Mouse (Mus musculus) heart, postnatal 0 days (tissue): ENCODE data around the gene Edem2. TPM values are rescaled to one million over a fixed set of nuclear protein-coding genes. Genes with fewer than 3 reads are reported as not detected.
A peak's percentile ranks its signal among the peaks of the same experiment; 100 is the strongest.

Experiments used
- ATAC-seq: fragments of 200-750 bp; cut with Nextera tagmentation; 2 replicates; pipeline ENCODE4 v1.8.0; 2017; ENCODE audit warnings: low read depth, moderate number of reproducible peaks, moderate library complexity; ENCODE audit not compliant: insufficient read depth
- DNase-seq: peaks from one replicate; pipeline ENCODE4 v3.0.0-alpha.2; 2016; ENCODE audit warnings: low spot score
- H3K27ac ChIP-seq: fragments of 300-500 bp; sonication (generic); 2 replicates; pipeline ENCODE4 v1.5.1; 2014; ENCODE audit warnings: low read depth, mild to moderate bottlenecking
- H3K27me3 ChIP-seq: fragments of 300-500 bp; sonication (generic); 2 replicates; pipeline ENCODE4 v1.6.1; 2014; ENCODE audit warnings: low read length, mixed read lengths; ENCODE audit not compliant: control insufficient read depth, insufficient read depth
- H3K36me3 ChIP-seq: fragments of 300-500 bp; sonication (generic); replicated peaks from 2 replicates; pipeline ENCODE4 v1.6.1; 2014; ENCODE audit warnings: low read length, mixed read lengths; ENCODE audit not compliant: control insufficient read depth, insufficient read depth
- H3K4me1 ChIP-seq: fragments of 300-500 bp; sonication (generic); 2 replicates; pipeline ENCODE4 v1.6.1; 2014; ENCODE audit warnings: antibody characterized with exemption; ENCODE audit not compliant: control insufficient read depth, insufficient read depth
- H3K4me2 ChIP-seq: fragments of 300-500 bp; sonication (generic); 2 replicates; pipeline ENCODE4 v1.6.1; 2014; ENCODE audit warnings: low read depth, mild to moderate bottlenecking, low read length, moderate library complexity
- H3K4me3 ChIP-seq: fragments of 300-500 bp; sonication (generic); 2 replicates; pipeline ENCODE4 v1.5.1; 2014; ENCODE audit warnings: low read depth, low read length
- H3K9ac ChIP-seq: fragments of 300-500 bp; sonication (generic); replicated peaks from 2 replicates; pipeline ENCODE4 v1.6.1; 2014; ENCODE audit warnings: low read depth, low read length, mixed read lengths
- H3K9me3 ChIP-seq: fragments of 300-500 bp; sonication (generic); replicated peaks from 2 replicates; pipeline ENCODE4 v1.6.1; 2016; ENCODE audit warnings: low read length; ENCODE audit not compliant: control insufficient read depth
- CTCF ChIP-seq: IDR thresholded peaks from 2 replicates; pipeline ENCODE4 v1.5.1; 2016; ENCODE audit warnings: antibody characterized with exemption, control low read depth, low read depth
- EP300 ChIP-seq: IDR thresholded peaks from 2 replicates; pipeline ENCODE4 v1.6.1; 2016; ENCODE audit warnings: antibody characterized with exemption, low read depth
- WGBS: fragments of 180-500 bp; shearing (Covaris S2); extraction: QIAGEN DNeasy Blood & Tissue Kit; methylation state at CpG from one replicate; pipeline ENCODE4 v1.1.7; 2014; 5-methylcytosine and 5-hydroxymethylcytosine counted together
- polyA plus RNA-seq: library from polyadenylated mRNA; unstranded; fragments of >200 nt; fragmentation: Nextera tagmentation; extraction: Ambion mirVana; gene quantifications from 2 replicates; pipeline ENCODE4 v1.2.1, GENCODE M21; 2015
- total RNA-seq: library from RNA; depleted of rRNA; stranded (reverse); fragments of >200 nt; gene quantifications from 2 replicates; pipeline ENCODE4 v1.2.3, GENCODE M21; 2014; ENCODE audit warnings: low replicate concordance

The Edem2 gene
- total and polyA plus RNA-seq, 2 experiments from 2014 or later: 9.7 to 14.8 TPM

DNA sequence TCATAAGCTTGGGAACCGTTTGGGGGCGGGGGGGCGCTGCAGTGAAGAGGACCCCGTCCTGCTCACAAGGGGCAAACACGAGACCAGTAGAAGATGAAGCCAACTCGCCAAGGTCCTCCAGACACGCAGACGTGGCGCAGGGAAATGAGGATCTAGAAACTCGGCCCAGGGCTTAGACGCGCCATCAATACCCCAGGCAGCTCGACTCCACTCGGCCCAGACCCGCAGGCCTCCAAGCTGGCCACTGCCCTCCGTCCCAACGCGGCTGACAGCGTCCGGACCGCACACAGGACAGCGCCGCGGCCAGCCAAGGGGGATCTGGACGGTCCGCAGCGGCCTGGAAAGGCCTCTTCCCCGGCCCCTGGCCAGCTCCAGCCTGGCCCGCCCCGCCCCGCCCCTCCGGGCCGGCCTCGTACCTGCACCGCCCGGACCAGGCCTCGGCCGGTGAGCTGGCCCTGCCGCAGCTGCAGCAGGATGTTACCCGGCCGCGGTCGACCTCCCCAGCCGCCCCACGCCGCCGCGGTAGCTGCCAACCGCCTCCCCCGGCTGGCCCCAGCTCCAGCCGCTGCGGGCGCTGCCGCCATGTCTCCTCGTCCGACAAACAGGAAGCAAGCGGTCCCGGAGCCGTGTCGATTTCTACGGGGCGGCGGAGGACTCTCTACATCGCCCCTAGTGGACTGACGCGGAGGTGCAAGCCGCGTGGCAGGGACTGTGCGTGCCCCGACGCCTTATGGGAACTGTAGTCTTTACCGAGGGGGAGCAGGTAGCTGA lies 37.4 kb downstream of the Edem2 start, which contains the start of gene Trpc4ap:
Trpc4ap (minus strand) TSS at position 662 of the 771 bp plus-strand sequence.
- DNase-seq: peak; percentile 95
- Histone ChIP-seq H3K4me1 (peaks cover 10% of the 10 kb centered on the region), H3K36me3 (no peaks in the 10 kb centered on the region; the same call in 1 of the 2 replicates), H3K27ac (peak within 1 kb of the TSS; percentile 91), H3K4me3 (peak within 1 kb of the TSS; percentile 94), H3K27me3 (no peaks in the 10 kb centered on the region), H3K4me2 (peak within 1 kb of the TSS; percentile 82), H3K9ac (peak within 1 kb of the TSS; percentile 70), H3K9me3 (no peaks in the 10 kb centered on the region)
- WGBS: under 1% methylated on average over 63 of the region's 72 CpGs
- ATAC-seq: peak; percentile 97
- no peak for TF ChIP-seq EP300
- TF ChIP-seq CTCF: peak; percentile 96

DNA sequence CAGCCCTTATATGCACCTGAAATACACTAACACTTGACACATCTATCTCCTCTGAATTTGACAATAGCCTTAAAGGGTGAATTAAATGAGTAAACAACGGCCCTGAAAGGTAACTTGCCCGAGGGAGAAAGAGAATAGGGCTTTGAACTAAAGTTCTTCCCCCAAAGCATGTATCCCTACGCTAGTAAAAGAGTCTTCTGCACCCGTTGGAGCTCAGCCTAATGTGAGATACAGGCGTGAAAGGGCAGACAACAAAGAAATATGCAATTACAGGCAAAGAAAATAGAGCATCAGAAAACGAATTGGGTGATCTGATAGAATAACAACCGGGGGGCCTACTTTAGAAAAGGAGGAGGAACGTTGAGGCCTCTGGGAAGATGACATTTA lies 37.9 kb downstream of the Edem2 start:
- Histone ChIP-seq H3K27ac (peak overlapping the region; percentile 91), H3K9ac (peak overlapping the region; percentile 70), H3K4me3 (peak overlapping the region; percentile 94), H3K36me3 (no peaks in the 10 kb centered on the region; the same call in 1 of the 2 replicates), H3K27me3 (no peaks in the 10 kb centered on the region), H3K9me3 (no peaks in the 10 kb centered on the region), H3K4me2 (peak overlapping the region; percentile 82), H3K4me1 (peaks cover 13% of the 10 kb centered on the region)
- WGBS: 5% methylated on average over 8 of the region's 8 CpGs
- no peak for ATAC-seq
- no peak for DNase-seq
- TF ChIP-seq CTCF (no peak), EP300 (no peak)

DNA sequence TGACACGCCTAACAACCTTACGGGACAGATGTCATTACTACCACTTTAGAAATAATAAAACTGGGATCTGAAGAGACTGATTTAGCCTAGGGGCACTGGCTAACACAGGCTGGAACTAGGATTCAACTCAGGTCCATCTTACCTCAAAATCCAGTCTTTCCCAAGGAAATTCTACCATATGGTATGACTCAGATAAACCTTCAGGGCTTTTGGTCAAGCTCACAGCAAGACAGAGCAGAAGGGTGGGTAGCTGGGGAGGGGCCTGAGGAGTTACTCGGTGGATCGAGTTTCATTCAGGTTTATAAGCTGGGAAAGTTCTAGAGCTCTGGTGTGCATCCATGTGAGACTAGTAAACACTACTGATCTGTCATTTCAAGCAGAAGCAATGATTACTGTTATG lies 40.1 kb downstream of the Edem2 start:
- peaks cover 17% of the 10 kb centered on the region for H3K4me1 ChIP-seq
- ATAC-seq: no peak
- WGBS: 75% methylated on average over 4 of the region's 4 CpGs

DNA sequence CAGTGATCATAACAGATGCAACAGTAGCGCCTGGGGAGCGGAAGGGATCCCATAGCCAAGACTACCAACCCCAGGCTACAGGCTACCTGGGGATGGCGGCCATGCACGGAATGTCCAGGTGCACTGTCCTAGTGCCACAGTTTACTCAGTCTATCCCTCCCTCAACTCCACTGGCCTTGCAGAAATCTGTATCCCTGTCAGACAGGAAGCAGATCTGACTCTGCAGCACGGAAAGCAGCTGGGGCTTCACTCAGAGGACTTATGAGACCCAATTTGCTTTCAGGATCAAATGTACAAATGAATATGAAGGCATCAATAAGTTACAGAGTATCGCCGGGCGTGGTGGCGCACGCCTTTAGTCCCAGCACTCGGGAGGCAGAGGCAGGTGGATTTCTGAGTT lies 41.5 kb downstream of the Edem2 start:
- H3K4me1 ChIP-seq: peaks cover 17% of the 10 kb centered on the region
- no peak overlapping the region for H3K4me3 ChIP-seq
- no peaks in the 10 kb centered on the region for H3K9me3 ChIP-seq
- H3K4me2 ChIP-seq: no peak overlapping the region
- TF ChIP-seq EP300: no peak
- no peak for TF ChIP-seq CTCF
- 96% methylated on average over 11 of the region's 11 CpGs for WGBS
- H3K27ac ChIP-seq: no peak overlapping the region
- ATAC-seq (no peak), DNase-seq (no peak)
- H3K36me3 ChIP-seq: no peaks in the 10 kb centered on the region; the same call in 1 of the 2 replicates
- H3K27me3 ChIP-seq: no peaks in the 10 kb centered on the region
- H3K9ac ChIP-seq: no peak overlapping the region

More for the DNA sequence above, 40.1 kb downstream of the Edem2 start:
- Histone ChIP-seq H3K9me3 (no peaks in the 10 kb centered on the region), H3K4me3 (no peak overlapping the region), H3K9ac (no peak overlapping the region), H3K27ac (no peak overlapping the region), H3K27me3 (no peaks in the 10 kb centered on the region), H3K4me2 (no peak overlapping the region), H3K36me3 (no peaks in the 10 kb centered on the region; the same call in 1 of the 2 replicates)
- TF ChIP-seq CTCF: no peak
- TF ChIP-seq EP300: no peak
- no peak for DNase-seq

DNA sequence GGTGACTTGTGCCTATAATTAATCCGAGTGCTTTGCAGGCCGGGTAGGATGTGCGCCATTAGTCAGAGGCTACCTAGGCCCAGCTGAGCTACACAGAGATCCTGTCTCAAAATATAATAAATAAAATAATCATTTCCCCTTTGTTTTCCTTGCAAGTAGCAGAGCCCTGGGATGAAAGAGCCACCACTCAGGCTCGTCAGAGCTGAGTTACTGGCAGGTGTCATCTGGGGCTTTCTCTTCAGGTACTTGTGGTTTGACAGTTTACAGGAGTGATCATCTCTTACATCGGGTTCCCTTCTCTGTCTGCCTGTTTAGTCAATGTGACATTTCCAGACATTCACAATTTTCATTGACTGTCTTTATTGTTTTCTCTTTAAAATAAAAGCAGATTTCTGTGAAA lies 42.7 kb downstream of the Edem2 start:
- no peak for TF ChIP-seq EP300
- no peak for TF ChIP-seq CTCF
- H3K9ac ChIP-seq: no peak overlapping the region
- no peak overlapping the region for H3K4me2 ChIP-seq
- ATAC-seq (no peak), DNase-seq (no peak)
- WGBS: 51% methylated on average over 5 of the region's 5 CpGs
- no peaks in the 10 kb centered on the region; the same call in 1 of the 2 replicates for H3K36me3 ChIP-seq
- H3K4me3 ChIP-seq: no peak overlapping the region
- no peak overlapping the region for H3K27ac ChIP-seq
- H3K9me3 ChIP-seq: no peaks in the 10 kb centered on the region
- H3K27me3 ChIP-seq: no peaks in the 10 kb centered on the region
- H3K4me1 ChIP-seq: peaks cover 17% of the 10 kb centered on the region
